Mouse (Mus musculus) limb, embryonic 14.5 days (tissue): Measurements from ENCODE around the gene Ikzf4. TPM values are rescaled to one million over a fixed set of nuclear protein-coding genes. Genes with fewer than 3 reads are reported as not detected.

Experiments used
- ATAC-seq: fragments of 200-750 bp; cut with Nextera tagmentation; 2 replicates; pipeline ENCODE4 v1.8.0; 2017; ENCODE audit warnings: low read depth, moderate number of reproducible peaks, moderate TSS enrichment; ENCODE audit not compliant: low FRiP score
- DNase-seq: peaks from one replicate; pipeline ENCODE4 v3.0.0-alpha.2; 2015; ENCODE audit warnings: low spot score
- H3K27ac ChIP-seq: fragments of 300-500 bp; sonication (generic); replicated peaks from 2 replicates; pipeline ENCODE4 v1.5.1; 2014; ENCODE audit warnings: low read depth, mild to moderate bottlenecking, low read length, moderate library complexity, mixed read lengths
- H3K27me3 ChIP-seq: fragments of 300-500 bp; sonication (generic); 2 replicates; pipeline ENCODE4 v1.6.1; 2014; ENCODE audit warnings: low read length, mixed read lengths; ENCODE audit not compliant: control insufficient read depth, insufficient read depth
- H3K36me3 ChIP-seq: fragments of 300-500 bp; sonication (generic); 2 replicates; pipeline ENCODE4 v1.6.1; 2014; ENCODE audit warnings: mild to moderate bottlenecking, low read length, moderate library complexity, mixed read lengths; ENCODE audit not compliant: control insufficient read depth, insufficient read depth
- H3K4me1 ChIP-seq: fragments of 300-500 bp; sonication (generic); 2 replicates; pipeline ENCODE4 v1.6.1; 2014; ENCODE audit warnings: antibody characterized with exemption, low read length, mixed read lengths; ENCODE audit not compliant: control insufficient read depth, insufficient read depth
- H3K4me2 ChIP-seq: fragments of 300-500 bp; sonication (generic); replicated peaks from 2 replicates; pipeline ENCODE4 v1.6.1; 2014; ENCODE audit warnings: low read depth, mild to moderate bottlenecking, low read length, moderate library complexity; ENCODE audit not compliant: severe bottlenecking
- H3K4me3 ChIP-seq: fragments of 300-500 bp; sonication (generic); replicated peaks from 2 replicates; pipeline ENCODE4 v1.5.1; 2014; ENCODE audit warnings: low read length
- H3K9ac ChIP-seq: fragments of 300-500 bp; sonication (generic); 2 replicates; pipeline ENCODE4 v1.6.1; 2014; ENCODE audit warnings: mild to moderate bottlenecking, low read depth, low read length, moderate library complexity; ENCODE audit not compliant: severe bottlenecking
- H3K9me3 ChIP-seq: fragments of 300-500 bp; sonication (generic); 2 replicates; pipeline ENCODE4 v1.6.1; 2016; ENCODE audit warnings: low read length; ENCODE audit not compliant: control insufficient read depth
- POLR2A ChIP-seq: fragments of 200-500 bp; IDR thresholded peaks from 2 replicates; pipeline ENCODE4 v1.8.0; 2012; ENCODE audit warnings: inconsistent platforms, mild to moderate bottlenecking, moderate library complexity, borderline replicate concordance; ENCODE audit not compliant: insufficient read depth, insufficient read length; ENCODE audit errors: extremely low read depth
- WGBS: fragments of 180-500 bp; shearing (Covaris S2); extraction: QIAGEN DNeasy Blood & Tissue Kit; methylation state at CpG from one replicate; pipeline ENCODE4 v1.1.7; 2014; 5-methylcytosine and 5-hydroxymethylcytosine counted together
- microRNA-seq: library from miRNA; unstranded; fragments of <30 nt; microRNA quantifications from one replicate; pipeline ENCODE4, GENCODE M21; 2016
- polyA plus RNA-seq, 2 experiments: library from polyadenylated mRNA; depleted of rRNA in 1 of 2; stranded (reverse) in 1 of 2; unstranded in 1 of 2; fragments of >200 nt; fragmentation: Nextera tagmentation in 1 of 2; extraction: Ambion mirVana in 1 of 2; gene quantifications; 2 replicates each; pipeline versions ENCODE4 v1.2.1 to v1.2.3; 2012 to 2014

Ikzf4 gene
- polyA plus RNA-seq, 2 experiments: 5.2 to 8.0 TPM

DNA sequence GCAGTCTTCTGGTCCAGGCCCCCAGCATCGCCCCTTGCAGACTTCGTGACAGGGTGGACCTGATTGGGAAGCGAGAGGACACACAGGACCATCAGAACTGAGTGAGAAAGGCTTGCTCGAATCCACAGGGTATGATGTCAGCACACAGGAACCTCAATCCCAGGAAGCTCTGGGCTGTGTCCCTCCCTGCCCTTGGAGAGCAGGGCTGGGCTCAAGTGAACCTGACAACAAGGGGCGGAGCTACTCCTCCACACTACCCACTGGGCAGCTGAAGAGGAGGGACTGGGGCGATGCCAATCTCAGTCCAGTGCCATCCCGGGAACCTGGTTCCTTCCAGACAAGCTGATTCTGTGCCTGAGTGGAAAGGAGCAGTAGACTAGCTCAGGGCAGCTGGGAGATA lies 62.1 kb downstream of the Ikzf4 start:
- DNase-seq: no peak
- Histone ChIP-seq H3K27ac (no peak overlapping the region), H3K27me3 (peaks cover 19% of the 10 kb centered on the region), H3K4me1 (peaks cover 3% of the 10 kb centered on the region; the same call in 1 of the 2 replicates), H3K4me2 (no peak overlapping the region), H3K4me3 (no peak overlapping the region), H3K36me3 (no peaks in the 10 kb centered on the region), H3K9me3 (no peaks in the 10 kb centered on the region), H3K9ac (no peak overlapping the region)
- no peak for TF ChIP-seq POLR2A
- 19% methylated on average over 7 of the region's 7 CpGs for WGBS
- no peak for ATAC-seq

Small RNAs within 50 kb of the gene (microRNA-seq; reads per million reads assigned to microRNA genes)
- gene Mir6917: not detected

Other genes with a start within 250 kb of the Ikzf4 start
- 0.39 and 0.55 TPM in 2 replicates for gene Slc39a5, start 244.8 kb downstream of the Ikzf4 start, polyA plus RNA-seq (2012; rRNA removed)
- gene Slc39a5, start 244.8 kb downstream of the Ikzf4 start, polyA plus RNA-seq (2014; fragmentation: Nextera tagmentation; extraction: Ambion mirVana): 0.14 TPM in 1 of 2 replicates, not detected in the other
- gene Nabp2, start 234.5 kb downstream of the Ikzf4 start, polyA plus RNA-seq (2012; rRNA removed): 38.9 and 42.3 TPM in 2 replicates
- 68.6 and 71.9 TPM in 2 replicates for gene Nabp2, start 234.5 kb downstream of the Ikzf4 start, polyA plus RNA-seq (2014; fragmentation: Nextera tagmentation; extraction: Ambion mirVana)
- 37.0 and 38.1 TPM in 2 replicates for gene Rnf41, start 234.3 kb downstream of the Ikzf4 start, polyA plus RNA-seq (2012; rRNA removed)
- gene Rnf41, start 234.3 kb downstream of the Ikzf4 start, polyA plus RNA-seq (2014; fragmentation: Nextera tagmentation; extraction: Ambion mirVana): 35.7 and 36.1 TPM in 2 replicates
- 216 and 219 TPM in 2 replicates for gene Smarcc2, start 186.7 kb downstream of the Ikzf4 start, polyA plus RNA-seq (2012; rRNA removed)
- 98.0 and 110 TPM in 2 replicates for gene Smarcc2, start 186.7 kb downstream of the Ikzf4 start, polyA plus RNA-seq (2014; fragmentation: Nextera tagmentation; extraction: Ambion mirVana)
- gene Myl6, start 151.8 kb downstream of the Ikzf4 start, polyA plus RNA-seq (2012; rRNA removed): 1,142 and 1,623 TPM in 2 replicates
- gene Myl6, start 151.8 kb downstream of the Ikzf4 start, polyA plus RNA-seq (2014; fragmentation: Nextera tagmentation; extraction: Ambion mirVana): 1,081 and 1,105 TPM in 2 replicates
- gene Myl6b, start 147.3 kb downstream of the Ikzf4 start, polyA plus RNA-seq (2012; rRNA removed): 54.9 and 56.7 TPM in 2 replicates
- gene Myl6b, start 147.3 kb downstream of the Ikzf4 start, polyA plus RNA-seq (2014; fragmentation: Nextera tagmentation; extraction: Ambion mirVana): 6.1 and 6.6 TPM in 2 replicates
- gene Esyt1, start 120.1 kb downstream of the Ikzf4 start, polyA plus RNA-seq (2012; rRNA removed): 51.3 and 59.6 TPM in 2 replicates
- gene Esyt1, start 120.1 kb downstream of the Ikzf4 start, polyA plus RNA-seq (2014; fragmentation: Nextera tagmentation; extraction: Ambion mirVana): 35.8 and 37.9 TPM in 2 replicates
- gene Zc3h10, start 98.2 kb downstream of the Ikzf4 start, polyA plus RNA-seq (2012; rRNA removed): 15.2 and 17.2 TPM in 2 replicates
- gene Zc3h10, start 98.2 kb downstream of the Ikzf4 start, polyA plus RNA-seq (2014; fragmentation: Nextera tagmentation; extraction: Ambion mirVana): 13.7 and 14.5 TPM in 2 replicates
- 2,621 and 3,931 TPM in 2 replicates for gene Rpl41, start 96.7 kb downstream of the Ikzf4 start, polyA plus RNA-seq (2012; rRNA removed)
- gene Rpl41, start 96.7 kb downstream of the Ikzf4 start, polyA plus RNA-seq (2014; fragmentation: Nextera tagmentation; extraction: Ambion mirVana): 4,572 and 4,920 TPM in 2 replicates
- gene Pa2g4, start 80.0 kb downstream of the Ikzf4 start, polyA plus RNA-seq (2012; rRNA removed): 111 and 186 TPM in 2 replicates
- gene Pa2g4, start 80.0 kb downstream of the Ikzf4 start, polyA plus RNA-seq (2014; fragmentation: Nextera tagmentation; extraction: Ambion mirVana): 207 and 210 TPM in 2 replicates
- 17.5 and 18.2 TPM in 2 replicates for gene Erbb3, start 56.3 kb downstream of the Ikzf4 start, polyA plus RNA-seq (2012; rRNA removed)
- 19.6 and 21.1 TPM in 2 replicates for gene Erbb3, start 56.3 kb downstream of the Ikzf4 start, polyA plus RNA-seq (2014; fragmentation: Nextera tagmentation; extraction: Ambion mirVana)
- 1,619 and 1,662 TPM in 2 replicates for gene Rps26, start 19.2 kb downstream of the Ikzf4 start, polyA plus RNA-seq (2012; rRNA removed)
- gene Rps26, start 19.2 kb downstream of the Ikzf4 start, polyA plus RNA-seq (2014; fragmentation: Nextera tagmentation; extraction: Ambion mirVana): 1,135 and 1,177 TPM in 2 replicates
- gene Suox, start 28.1 kb upstream of the Ikzf4 start, polyA plus RNA-seq (2012; rRNA removed): 17.0 and 17.7 TPM in 2 replicates
- gene Suox, start 28.1 kb upstream of the Ikzf4 start, polyA plus RNA-seq (2014; fragmentation: Nextera tagmentation; extraction: Ambion mirVana): 13.1 and 16.3 TPM in 2 replicates
- gene Rab5b, start 50.3 kb upstream of the Ikzf4 start, polyA plus RNA-seq (2012; rRNA removed): 88.3 and 96.3 TPM in 2 replicates
- gene Rab5b, start 50.3 kb upstream of the Ikzf4 start, polyA plus RNA-seq (2014; fragmentation: Nextera tagmentation; extraction: Ambion mirVana): 78.8 and 86.9 TPM in 2 replicates
- 3.7 and 3.8 TPM in 2 replicates for gene Pmel, start 58.2 kb upstream of the Ikzf4 start, polyA plus RNA-seq (2012; rRNA removed)
- gene Pmel, start 58.2 kb upstream of the Ikzf4 start, polyA plus RNA-seq (2014; fragmentation: Nextera tagmentation; extraction: Ambion mirVana): 4.6 and 5.5 TPM in 2 replicates
- gene Cdk2, start 59.0 kb upstream of the Ikzf4 start, polyA plus RNA-seq (2012; rRNA removed): 132 and 148 TPM in 2 replicates
- gene Cdk2, start 59.0 kb upstream of the Ikzf4 start, polyA plus RNA-seq (2014; fragmentation: Nextera tagmentation; extraction: Ambion mirVana): 106 and 115 TPM in 2 replicates
- 23.0 and 26.6 TPM in 2 replicates for gene Dgka, start 98.9 kb upstream of the Ikzf4 start, polyA plus RNA-seq (2012; rRNA removed)
- gene Dgka, start 98.9 kb upstream of the Ikzf4 start, polyA plus RNA-seq (2014; fragmentation: Nextera tagmentation; extraction: Ambion mirVana): 18.4 and 19.9 TPM in 2 replicates
- gene Pym1, start 101.9 kb upstream of the Ikzf4 start, polyA plus RNA-seq (2012; rRNA removed): 49.9 and 60.3 TPM in 2 replicates
- gene Pym1, start 101.9 kb upstream of the Ikzf4 start, polyA plus RNA-seq (2014; fragmentation: Nextera tagmentation; extraction: Ambion mirVana): 36.0 and 36.8 TPM in 2 replicates
- gene Mmp19, start 144.9 kb upstream of the Ikzf4 start, polyA plus RNA-seq (2012; rRNA removed): 1.4 TPM in 2 replicates
- 0.86 and 1.1 TPM in 2 replicates for gene Mmp19, start 144.9 kb upstream of the Ikzf4 start, polyA plus RNA-seq (2014; fragmentation: Nextera tagmentation; extraction: Ambion mirVana)
- 26.3 and 30.6 TPM in 2 replicates for gene Dnajc14, start 158.1 kb upstream of the Ikzf4 start, polyA plus RNA-seq (2012; rRNA removed)
- 44.5 and 45.7 TPM in 2 replicates for gene Dnajc14, start 158.1 kb upstream of the Ikzf4 start, polyA plus RNA-seq (2014; fragmentation: Nextera tagmentation; extraction: Ambion mirVana)
- 41.3 and 59.1 TPM in 2 replicates for gene Tmem198b, start 158.4 kb upstream of the Ikzf4 start, polyA plus RNA-seq (2012; rRNA removed)
- gene Tmem198b, start 158.4 kb upstream of the Ikzf4 start, polyA plus RNA-seq (2014; fragmentation: Nextera tagmentation; extraction: Ambion mirVana): 14.9 and 18.6 TPM in 2 replicates
- 68.2 and 122 TPM in 2 replicates for gene Sarnp, start 171.3 kb upstream of the Ikzf4 start, polyA plus RNA-seq (2012; rRNA removed)
- gene Sarnp, start 171.3 kb upstream of the Ikzf4 start, polyA plus RNA-seq (2014; fragmentation: Nextera tagmentation; extraction: Ambion mirVana): 200 TPM in 2 replicates
- 29.4 and 31.6 TPM in 2 replicates for gene Ormdl2, start 175.7 kb upstream of the Ikzf4 start, polyA plus RNA-seq (2012; rRNA removed)
- 45.4 and 52.7 TPM in 2 replicates for gene Ormdl2, start 175.7 kb upstream of the Ikzf4 start, polyA plus RNA-seq (2014; fragmentation: Nextera tagmentation; extraction: Ambion mirVana)
- 10.8 and 11.8 TPM in 2 replicates for gene Gdf11, start 245.7 kb upstream of the Ikzf4 start, polyA plus RNA-seq (2012; rRNA removed)
- gene Gdf11, start 245.7 kb upstream of the Ikzf4 start, polyA plus RNA-seq (2014; fragmentation: Nextera tagmentation; extraction: Ambion mirVana): 6.3 and 9.2 TPM in 2 replicates